In the genomic region with DNA sequence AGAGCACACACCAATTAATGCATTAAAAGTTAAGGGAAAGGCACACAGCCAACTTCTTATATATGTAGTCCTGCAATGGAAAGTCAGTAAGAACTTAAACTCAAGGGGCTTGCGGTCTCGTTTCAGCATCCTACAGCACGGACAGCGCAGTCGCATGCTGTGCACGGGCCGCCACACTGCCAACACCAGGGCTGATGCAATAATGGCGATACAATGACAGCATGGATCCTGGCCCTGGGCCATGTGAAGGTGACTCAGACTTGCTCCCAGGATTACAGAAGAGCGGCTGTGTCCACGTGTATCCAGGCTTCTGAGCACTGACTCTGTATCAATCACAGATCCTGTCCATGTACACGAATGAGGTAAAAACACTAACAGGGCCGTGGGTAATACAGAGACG, we compare ENCODE assay signal across 11 mouse cellular contexts.
A peak's percentile ranks its signal among the peaks of the same experiment; 100 is the strongest.
DNase-seq lines count a peak whose midpoint lies in the region; ATAC-seq and TF ChIP-seq lines count a peak whose summit lies in the region.
"Had no signal": no experiment of that assay in that cellular context is flagged by ENCODE, and none has a peak within 500 bp of the region (broad histone marks: within the 10 kb centered on the region; RNA-seq: fewer than 3 reads in every experiment).

No protein-coding gene starts in this region.

- DNase-seq in intestine, embryonic 14.5 days (ENCODE audit: low spot score), result no peak
- peak; percentile 96 for DNase-seq in MN1 (ENCODE audit: low spot score)
- peak; percentile 76 for DNase-seq in brain, adult 2 months (ENCODE audit: low read depth, low spot score)
- no peak for DNase-seq in liver, embryonic 13.5 days
- DNase-seq in B cell, adult 2 months, result no peak
- no peak for DNase-seq in spleen, postnatal 4 days (ENCODE audit: low spot score in 2 of 2)
- DNase-seq: right cerebral cortex, postnatal 4 days had no signal

- H3K27ac ChIP-seq in intestine, embryonic 14.5 days (ENCODE audit: low read depth), result no peak overlapping the region
- H3K27ac ChIP-seq in intestine, postnatal 0 days (ENCODE audit: low read depth, low read length), result no peak overlapping the region
- H3K27ac ChIP-seq in liver, embryonic 13.5 days, result no peak overlapping the region
- no peak overlapping the region for H3K27ac ChIP-seq in kidney, embryonic 14.5 days (ENCODE audit: low read depth, low read length)
- H3K27ac ChIP-seq: heart, adult 2 months; limb, embryonic 13.5 days had no signal

- no peak overlapping the region for H3K9ac ChIP-seq in intestine, embryonic 14.5 days (ENCODE audit: low read length)
- H3K9ac ChIP-seq in intestine, postnatal 0 days (ENCODE audit: low read depth, low read length), result no peak overlapping the region
- no peak overlapping the region for H3K9ac ChIP-seq in liver, embryonic 13.5 days
- no peak overlapping the region for H3K9ac ChIP-seq in kidney, embryonic 14.5 days (ENCODE audit: low read depth, low read length)
- H3K9ac ChIP-seq: limb, embryonic 13.5 days had no signal

- ATAC-seq in intestine, embryonic 14.5 days (replicated peaks; ENCODE audit: low FRiP score, low TSS enrichment, low read depth), result 0 out of 2 replicates have a peak, but pooled peaks have one; percentile 32
- no peak for ATAC-seq in intestine, postnatal 0 days
- ATAC-seq in liver, embryonic 13.5 days (ENCODE audit: low read depth), result peak; percentile 66
- ATAC-seq in kidney, embryonic 14.5 days (ENCODE audit: low FRiP score, low TSS enrichment), result no peak

- WGBS in intestine, embryonic 14.5 days, result 82% methylated on average over 13 of the region's 13 CpGs
- WGBS in intestine, postnatal 0 days, result 79% methylated on average over 13 of the region's 13 CpGs
- WGBS in liver, embryonic 13.5 days (ENCODE audit: insufficient replicate concordance), result 81% methylated on average over 13 of the region's 13 CpGs
- WGBS in kidney, embryonic 14.5 days, result 83% methylated on average over 13 of the region's 13 CpGs

- H3K9me3 ChIP-seq in intestine, embryonic 14.5 days (ENCODE audit: control insufficient read depth, low read length), result no peaks in the 10 kb centered on the region
- no peaks in the 10 kb centered on the region for H3K9me3 ChIP-seq in intestine, postnatal 0 days (ENCODE audit: control insufficient read depth)
- H3K9me3 ChIP-seq in liver, embryonic 13.5 days (replicated peaks), result no peaks in the 10 kb centered on the region
- no peaks in the 10 kb centered on the region for H3K9me3 ChIP-seq in kidney, embryonic 14.5 days (ENCODE audit: control insufficient read depth, low read length)
- H3K9me3 ChIP-seq: limb, embryonic 13.5 days had no signal

- H3K4me3 ChIP-seq in intestine, embryonic 14.5 days (ENCODE audit: low read depth, low read length), result no peak overlapping the region
- no peak overlapping the region for H3K4me3 ChIP-seq in intestine, postnatal 0 days (ENCODE audit: low read depth, low read length)
- no peak overlapping the region for H3K4me3 ChIP-seq in liver, embryonic 13.5 days (replicated peaks)
- no peak overlapping the region for H3K4me3 ChIP-seq in kidney, embryonic 14.5 days (ENCODE audit: low read length)
- H3K4me3 ChIP-seq: heart, adult 2 months; limb, embryonic 13.5 days had no signal

- H3K36me3 ChIP-seq in intestine, embryonic 14.5 days (ENCODE audit: control insufficient read depth, insufficient read depth, low read length), result no peaks in the 10 kb centered on the region
- peaks cover 5% of the 10 kb centered on the region; the same call in 1 of the 2 replicates for H3K36me3 ChIP-seq in intestine, postnatal 0 days (ENCODE audit: control insufficient read depth, insufficient read depth)
- peaks cover 6% of the 10 kb centered on the region for H3K36me3 ChIP-seq in liver, embryonic 13.5 days
- H3K36me3 ChIP-seq in kidney, embryonic 14.5 days (ENCODE audit: control insufficient read depth, insufficient read depth, low read length), result no peaks in the 10 kb centered on the region
- H3K36me3 ChIP-seq: limb, embryonic 13.5 days had no signal

- peaks cover 8% of the 10 kb centered on the region; the same call in 1 of the 2 replicates for H3K4me1 ChIP-seq in intestine, embryonic 14.5 days (replicated peaks; ENCODE audit: control insufficient read depth, insufficient read depth, low read length)
- H3K4me1 ChIP-seq in intestine, postnatal 0 days (replicated peaks; ENCODE audit: control insufficient read depth, insufficient read depth, low read length), result no peaks in the 10 kb centered on the region
- H3K4me1 ChIP-seq in liver, embryonic 13.5 days (replicated peaks), result peaks cover 12% of the 10 kb centered on the region
- H3K4me1 ChIP-seq in kidney, embryonic 14.5 days (ENCODE audit: control insufficient read depth, insufficient read depth, low read length), result no peaks in the 10 kb centered on the region; the same call in none of the 2 replicates

- no peak overlapping the region for H3K4me2 ChIP-seq in intestine, embryonic 14.5 days (ENCODE audit: low read length)
- H3K4me2 ChIP-seq in intestine, postnatal 0 days (replicated peaks; ENCODE audit: low read depth), result no peak overlapping the region
- no peak overlapping the region for H3K4me2 ChIP-seq in liver, embryonic 13.5 days
- no peak overlapping the region for H3K4me2 ChIP-seq in kidney, embryonic 14.5 days (replicated peaks; ENCODE audit: low read depth, low read length)
- H3K4me2 ChIP-seq: limb, embryonic 13.5 days had no signal

- TF ChIP-seq CTCF in intestine, postnatal 0 days (IDR thresholded peaks at IDR 0.05; ENCODE audit: low read depth), result no peak

- no peaks in the 10 kb centered on the region for H3K27me3 ChIP-seq in intestine, embryonic 14.5 days (replicated peaks; ENCODE audit: control insufficient read depth, insufficient read depth, low read length)
- no peaks in the 10 kb centered on the region for H3K27me3 ChIP-seq in intestine, postnatal 0 days (replicated peaks; ENCODE audit: control insufficient read depth, insufficient read depth, low read length)
- H3K27me3 ChIP-seq in liver, embryonic 13.5 days, result no peaks in the 10 kb centered on the region
- H3K27me3 ChIP-seq in kidney, embryonic 14.5 days (ENCODE audit: control insufficient read depth, insufficient read depth, low read length), result no peaks in the 10 kb centered on the region
- H3K27me3 ChIP-seq: limb, embryonic 13.5 days had no signal

Comparison
In these comparisons a context has a peak if more than half of its experiments do, and no peak if none do; other contexts are left out.
1. ATAC-seq: peak in intestine, embryonic 14.5 days (single experiment) and liver, embryonic 13.5 days (single experiment); none in intestine, postnatal 0 days (single experiment) and kidney, embryonic 14.5 days (single experiment).
2. DNase-seq: peak in MN1 (single experiment) and brain, adult 2 months (single experiment); none in intestine, embryonic 14.5 days (single experiment), liver, embryonic 13.5 days (single experiment), B cell, adult 2 months (0 of 2) and spleen, postnatal 4 days (0 of 2).